Mouse (Mus musculus) heart, postnatal 0 days (tissue): ENCODE measurements around the gene Tbc1d5. TPM values are rescaled to one million over a fixed set of nuclear protein-coding genes. Genes with fewer than 3 reads are reported as not detected.
A peak's percentile ranks its signal among the peaks of the same experiment; 100 is the strongest.

Experiments used
- ATAC-seq: fragments of 200-750 bp; cut with Nextera tagmentation; 2 replicates; pipeline ENCODE4 v1.8.0; 2017; ENCODE audit warnings: low read depth, moderate number of reproducible peaks, moderate library complexity; ENCODE audit not compliant: insufficient read depth
- DNase-seq: peaks from one replicate; pipeline ENCODE4 v3.0.0-alpha.2; 2016; ENCODE audit warnings: low spot score
- H3K27ac ChIP-seq: fragments of 300-500 bp; sonication (generic); 2 replicates; pipeline ENCODE4 v1.5.1; 2014; ENCODE audit warnings: low read depth, mild to moderate bottlenecking
- H3K27me3 ChIP-seq: fragments of 300-500 bp; sonication (generic); 2 replicates; pipeline ENCODE4 v1.6.1; 2014; ENCODE audit warnings: low read length, mixed read lengths; ENCODE audit not compliant: control insufficient read depth, insufficient read depth
- H3K36me3 ChIP-seq: fragments of 300-500 bp; sonication (generic); replicated peaks from 2 replicates; pipeline ENCODE4 v1.6.1; 2014; ENCODE audit warnings: low read length, mixed read lengths; ENCODE audit not compliant: control insufficient read depth, insufficient read depth
- H3K4me1 ChIP-seq: fragments of 300-500 bp; sonication (generic); 2 replicates; pipeline ENCODE4 v1.6.1; 2014; ENCODE audit warnings: antibody characterized with exemption; ENCODE audit not compliant: control insufficient read depth, insufficient read depth
- H3K4me2 ChIP-seq: fragments of 300-500 bp; sonication (generic); 2 replicates; pipeline ENCODE4 v1.6.1; 2014; ENCODE audit warnings: low read depth, mild to moderate bottlenecking, low read length, moderate library complexity
- H3K4me3 ChIP-seq: fragments of 300-500 bp; sonication (generic); 2 replicates; pipeline ENCODE4 v1.5.1; 2014; ENCODE audit warnings: low read depth, low read length
- H3K9ac ChIP-seq: fragments of 300-500 bp; sonication (generic); replicated peaks from 2 replicates; pipeline ENCODE4 v1.6.1; 2014; ENCODE audit warnings: low read depth, low read length, mixed read lengths
- H3K9me3 ChIP-seq: fragments of 300-500 bp; sonication (generic); replicated peaks from 2 replicates; pipeline ENCODE4 v1.6.1; 2016; ENCODE audit warnings: low read length; ENCODE audit not compliant: control insufficient read depth
- CTCF ChIP-seq: IDR thresholded peaks from 2 replicates; pipeline ENCODE4 v1.5.1; 2016; ENCODE audit warnings: antibody characterized with exemption, control low read depth, low read depth
- EP300 ChIP-seq: IDR thresholded peaks from 2 replicates; pipeline ENCODE4 v1.6.1; 2016; ENCODE audit warnings: antibody characterized with exemption, low read depth
- WGBS: fragments of 180-500 bp; shearing (Covaris S2); extraction: QIAGEN DNeasy Blood & Tissue Kit; methylation state at CpG from one replicate; pipeline ENCODE4 v1.1.7; 2014; 5-methylcytosine and 5-hydroxymethylcytosine counted together
- polyA plus RNA-seq: library from polyadenylated mRNA; unstranded; fragments of >200 nt; fragmentation: Nextera tagmentation; extraction: Ambion mirVana; gene quantifications from 2 replicates; pipeline ENCODE4 v1.2.1, GENCODE M21; 2015
- total RNA-seq: library from RNA; depleted of rRNA; stranded (reverse); fragments of >200 nt; gene quantifications from 2 replicates; pipeline ENCODE4 v1.2.3, GENCODE M21; 2014; ENCODE audit warnings: low replicate concordance; rRNA removed

Tbc1d5 gene
- total RNA-seq (16.4 and 40.9 TPM in 2 replicates), polyA plus RNA-seq (4.9 and 5.4 TPM in 2 replicates)

- ATAC-seq, result peak; percentile 98
Observed at GRCm38 (mm10) chr17:51179195-51179953, at the start of gene Tbc1d5. Gene Tbc1d5 (minus strand): TSS chr17:51179352.

GRCm38 (mm10) chr17:51226056-51226455, 46.9 kb upstream of the Tbc1d5 start:
- H3K9ac ChIP-seq, result no peak overlapping the region
- TF ChIP-seq EP300 (no peak), CTCF (no peak)
- DNase-seq (no peak), ATAC-seq (no peak)
- H3K4me2 ChIP-seq, result no peak overlapping the region
- 52% methylated on average over 1 of the region's 1 CpGs for WGBS
- H3K27me3 ChIP-seq, result no peaks in the 10 kb centered on the region
- no peak overlapping the region for H3K27ac ChIP-seq
- H3K4me3 ChIP-seq, result no peak overlapping the region
- no peaks in the 10 kb centered on the region for H3K4me1 ChIP-seq
- no peaks in the 10 kb centered on the region for H3K36me3 ChIP-seq
- no peaks in the 10 kb centered on the region for H3K9me3 ChIP-seq

More at GRCm38 (mm10) chr17:51179195-51179953, at the start of gene Tbc1d5:
- Histone ChIP-seq H3K4me2 (peak within 1 kb of the TSS; percentile 80), H3K9me3 (no peaks in the 10 kb centered on the region), H3K9ac (peak within 1 kb of the TSS; percentile 97), H3K27ac (peak within 1 kb of the TSS; percentile 99), H3K36me3 (no peaks in the 10 kb centered on the region), H3K27me3 (no peaks in the 10 kb centered on the region), H3K4me1 (0 out of 2 replicates have a peak, but pooled peaks cover 6% of the 10 kb centered on the region), H3K4me3 (peak within 1 kb of the TSS; percentile 91)
- 2% methylated on average over 49 of the region's 54 CpGs for WGBS
- DNase-seq, result peak; percentile 93
- TF ChIP-seq EP300 (peak; percentile 52; the same call in 1 of the 2 replicates), CTCF (no peak)

- DNase-seq, result no peak
- WGBS, result 42% methylated on average over 4 of the region's 4 CpGs
- H3K4me2 ChIP-seq, result no peak overlapping the region
- no peaks in the 10 kb centered on the region for H3K9me3 ChIP-seq
- peaks cover 5% of the 10 kb centered on the region for H3K4me1 ChIP-seq
- H3K36me3 ChIP-seq, result no peaks in the 10 kb centered on the region
- no peaks in the 10 kb centered on the region for H3K27me3 ChIP-seq
- ATAC-seq, result no peak
- H3K4me3 ChIP-seq, result no peak overlapping the region
- TF ChIP-seq EP300 (no peak), CTCF (no peak)
- no peak overlapping the region for H3K9ac ChIP-seq
- no peak overlapping the region for H3K27ac ChIP-seq
Observed at GRCm38 (mm10) chr17:51223152-51223551, 44.0 kb upstream of the Tbc1d5 start.

- H3K4me1 ChIP-seq, result peaks cover 5% of the 10 kb centered on the region
- WGBS, result 56% methylated on average over 7 of the region's 7 CpGs
- H3K9ac ChIP-seq, result no peak overlapping the region
- ATAC-seq, result no peak
- no peaks in the 10 kb centered on the region for H3K27me3 ChIP-seq
- DNase-seq, result no peak
- H3K9me3 ChIP-seq, result no peaks in the 10 kb centered on the region
- peak overlapping the region; percentile 9; the same call in 1 of the 2 replicates for H3K4me2 ChIP-seq
- H3K4me3 ChIP-seq, result no peak overlapping the region
- TF ChIP-seq EP300 (no peak), CTCF (no peak)
- H3K27ac ChIP-seq, result no peak overlapping the region
- no peaks in the 10 kb centered on the region for H3K36me3 ChIP-seq
Observed at GRCm38 (mm10) chr17:51221075-51221474, 41.9 kb upstream of the Tbc1d5 start.

GRCm38 (mm10) chr17:51219897-51220296, 40.7 kb upstream of the Tbc1d5 start:
- no peak for DNase-seq

More at GRCm38 (mm10) chr17:51219897-51220296, 40.7 kb upstream of the Tbc1d5 start:
- H3K4me3 ChIP-seq, result no peak overlapping the region
- no peaks in the 10 kb centered on the region for H3K9me3 ChIP-seq
- WGBS, result 79% methylated on average over 3 of the region's 3 CpGs
- peaks cover 5% of the 10 kb centered on the region for H3K4me1 ChIP-seq
- ATAC-seq, result no peak
- H3K36me3 ChIP-seq, result no peaks in the 10 kb centered on the region
- no peak overlapping the region for H3K9ac ChIP-seq
- H3K27ac ChIP-seq, result no peak overlapping the region
- H3K27me3 ChIP-seq, result no peaks in the 10 kb centered on the region
- TF ChIP-seq EP300 (no peak), CTCF (no peak)
- no peak overlapping the region for H3K4me2 ChIP-seq
